Mouse (Mus musculus) neural tube, embryonic 11.5 days (tissue): ENCODE measurements around the gene Cpvl. TPM values are rescaled to one million over a fixed set of nuclear protein-coding genes. Genes with fewer than 3 reads are reported as not detected.

Experiments used
- ATAC-seq: fragments of 200-750 bp; cut with Nextera tagmentation; 2 replicates; pipeline ENCODE4 v1.8.0; 2017; ENCODE audit warnings: moderate number of reproducible peaks, mild to moderate bottlenecking, moderate TSS enrichment, moderate library complexity; ENCODE audit not compliant: insufficient read depth, low FRiP score, low TSS enrichment
- DNase-seq: peaks from one replicate; pipeline ENCODE4 v3.0.0-alpha.2; 2015; ENCODE audit warnings: low spot score
- H3K27ac ChIP-seq: fragments of 300-500 bp; sonication (generic); 2 replicates; pipeline ENCODE4 v1.5.1; 2014; ENCODE audit warnings: low read depth, mild to moderate bottlenecking, low read length
- H3K27me3 ChIP-seq: fragments of 300-500 bp; sonication (generic); 2 replicates; pipeline ENCODE4 v1.6.1; 2014; ENCODE audit warnings: mild to moderate bottlenecking, low read length, mixed read lengths; ENCODE audit not compliant: control insufficient read depth, insufficient read depth
- H3K36me3 ChIP-seq: fragments of 300-500 bp; sonication (generic); 2 replicates; pipeline ENCODE4 v1.6.1; 2014; ENCODE audit warnings: mild to moderate bottlenecking, low read length, moderate library complexity, mixed read lengths; ENCODE audit not compliant: control insufficient read depth, insufficient read depth
- H3K4me1 ChIP-seq: fragments of 300-500 bp; sonication (generic); 2 replicates; pipeline ENCODE4 v1.6.1; 2014; ENCODE audit warnings: low read length, mixed read lengths; ENCODE audit not compliant: control insufficient read depth, insufficient read depth
- H3K4me2 ChIP-seq: fragments of 300-500 bp; sonication (generic); 2 replicates; pipeline ENCODE4 v1.6.1; 2014; ENCODE audit warnings: low read depth, mild to moderate bottlenecking, moderate library complexity
- H3K4me3 ChIP-seq: fragments of 300-500 bp; sonication (generic); 2 replicates; pipeline ENCODE4 v1.5.1; 2014; ENCODE audit warnings: low read depth, low read length
- H3K9ac ChIP-seq: fragments of 300-500 bp; sonication (generic); 2 replicates; pipeline ENCODE4 v1.6.1; 2014; ENCODE audit warnings: mild to moderate bottlenecking, low read length
- H3K9me3 ChIP-seq: fragments of 300-500 bp; sonication (generic); 2 replicates; pipeline ENCODE4 v1.6.1; 2016; ENCODE audit warnings: low read length; ENCODE audit not compliant: control insufficient read depth
- WGBS: fragments of 180-500 bp; shearing (Covaris S2); extraction: QIAGEN DNeasy Blood & Tissue Kit; methylation state at CpG from one replicate; pipeline ENCODE4 v1.1.7; 2014; 5-methylcytosine and 5-hydroxymethylcytosine counted together
- polyA plus RNA-seq: library from polyadenylated mRNA; unstranded; fragments of >200 nt; fragmentation: Nextera tagmentation; extraction: Ambion mirVana; gene quantifications from 2 replicates; pipeline ENCODE4 v1.2.1, GENCODE M21; 2014

Cpvl gene
- polyA plus RNA-seq, 1 experiment from 2014 or later, result not detected

GRCm38 (mm10) chr6:53880530-53881234, 97.8 kb downstream of the Cpvl start:
- no peaks in the 10 kb centered on the region for H3K36me3 ChIP-seq
- H3K27ac ChIP-seq, result peak overlapping the region; percentile 54; the same call in 1 of the 2 replicates
- DNase-seq, result peak; percentile 35
- WGBS, result 14% methylated on average over 14 of the region's 14 CpGs
- peak overlapping the region; percentile 14; the same call in 1 of the 2 replicates for H3K4me3 ChIP-seq
- H3K9ac ChIP-seq, result peak overlapping the region; percentile 61
- no peaks in the 10 kb centered on the region for H3K27me3 ChIP-seq
- peaks cover 3% of the 10 kb centered on the region; the same call in 1 of the 2 replicates for H3K4me1 ChIP-seq
- H3K4me2 ChIP-seq, result peak overlapping the region; percentile 42
- peak; percentile 63 for ATAC-seq
- no peaks in the 10 kb centered on the region for H3K9me3 ChIP-seq

DNA sequence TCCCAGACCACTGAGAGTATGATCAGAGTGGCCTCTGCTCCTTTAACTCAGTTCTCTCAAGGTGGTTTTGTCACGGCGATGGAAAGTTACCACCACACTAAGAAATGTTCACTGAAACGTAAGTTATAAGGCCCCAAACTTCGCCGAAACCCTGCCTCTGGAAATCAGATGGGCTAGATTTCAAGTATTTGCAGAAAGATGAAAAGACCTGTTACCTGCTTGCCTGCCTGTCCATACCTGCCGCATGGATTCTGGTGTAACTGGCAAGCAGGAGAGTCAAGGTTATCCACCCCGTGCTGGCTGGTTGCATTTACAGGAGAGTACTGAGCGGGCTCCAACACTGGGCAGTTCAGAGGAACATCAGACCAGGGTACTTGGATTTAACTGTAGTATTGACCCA, 98.9 kb downstream of the Cpvl start:
- 89% methylated on average over 8 of the region's 8 CpGs for WGBS
- Histone ChIP-seq H3K27me3 (no peaks in the 10 kb centered on the region), H3K9ac (no peak overlapping the region), H3K4me2 (no peak overlapping the region), H3K4me3 (no peak overlapping the region), H3K4me1 (peaks cover 3% of the 10 kb centered on the region; the same call in 1 of the 2 replicates), H3K36me3 (no peaks in the 10 kb centered on the region), H3K9me3 (no peaks in the 10 kb centered on the region), H3K27ac (no peak overlapping the region)
- DNase-seq, result no peak
- no peak for ATAC-seq

DNA sequence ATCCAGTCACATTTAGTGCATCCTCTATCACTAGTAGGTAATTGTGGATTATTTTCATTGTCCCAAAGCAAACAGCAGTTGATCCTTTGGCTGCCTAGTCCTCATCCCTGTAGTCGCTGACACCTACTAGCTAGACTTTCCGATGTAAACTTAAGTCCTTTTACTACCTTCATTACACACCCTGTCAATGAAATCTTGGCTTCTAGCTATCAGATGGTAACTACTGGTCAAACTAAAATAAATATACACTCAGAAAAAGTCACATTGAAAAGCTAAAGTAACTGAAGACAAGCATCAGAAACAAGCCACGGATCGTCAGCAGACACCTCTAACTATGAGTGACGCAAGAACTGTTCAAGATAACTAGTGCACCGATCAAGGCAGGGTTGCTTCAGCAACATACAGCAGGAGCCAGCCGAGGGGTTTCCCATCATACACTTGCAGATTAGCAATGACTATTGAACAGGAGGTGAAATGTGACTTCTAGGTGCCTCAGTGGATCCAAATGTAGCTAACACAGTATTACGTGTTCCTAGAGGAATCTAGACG, 103.5 kb downstream of the Cpvl start:
- no peak overlapping the region for H3K4me3 ChIP-seq
- WGBS, result 91% methylated on average over 9 of the region's 9 CpGs
- ATAC-seq (no peak), DNase-seq (no peak)
- H3K36me3 ChIP-seq, result no peaks in the 10 kb centered on the region
- no peak overlapping the region for H3K9ac ChIP-seq
- H3K27ac ChIP-seq, result no peak overlapping the region
- no peaks in the 10 kb centered on the region for H3K9me3 ChIP-seq
- no peak overlapping the region for H3K4me2 ChIP-seq
- H3K27me3 ChIP-seq, result no peaks in the 10 kb centered on the region
- H3K4me1 ChIP-seq, result no peaks in the 10 kb centered on the region

GRCm38 (mm10) chr6:53871903-53872302, 106.6 kb downstream of the Cpvl start:
- no peak overlapping the region for H3K9ac ChIP-seq
- no peaks in the 10 kb centered on the region for H3K4me1 ChIP-seq
- DNase-seq, result no peak
- no peak overlapping the region for H3K4me2 ChIP-seq
- H3K27me3 ChIP-seq, result no peaks in the 10 kb centered on the region
- H3K27ac ChIP-seq, result no peak overlapping the region
- H3K9me3 ChIP-seq, result no peaks in the 10 kb centered on the region
- H3K4me3 ChIP-seq, result no peak overlapping the region
- 96% methylated on average over 6 of the region's 6 CpGs for WGBS
- no peak for ATAC-seq
- H3K36me3 ChIP-seq, result no peaks in the 10 kb centered on the region

DNA sequence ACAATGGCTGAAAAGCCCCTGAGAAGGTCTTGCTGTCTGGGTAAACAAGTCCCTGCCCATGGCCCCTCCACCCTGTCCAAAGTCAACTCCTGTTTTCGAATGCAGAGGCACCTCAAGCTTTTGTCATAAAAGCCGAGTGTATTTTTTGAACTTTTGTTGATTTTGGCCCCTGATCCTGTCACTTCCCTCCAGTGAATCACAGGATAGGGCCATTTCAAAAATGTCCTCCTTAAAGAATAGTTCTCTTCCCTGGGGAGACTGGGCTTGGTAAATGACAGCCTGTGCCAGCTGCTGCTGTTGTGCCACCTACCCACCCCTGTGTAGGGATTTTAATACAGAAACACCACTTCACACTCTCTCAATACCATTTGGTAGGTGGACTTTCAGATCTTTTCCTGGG, 115.5 kb downstream of the Cpvl start:
- 53% methylated on average over 2 of the region's 2 CpGs for WGBS
- Histone ChIP-seq H3K9ac (no peak overlapping the region), H3K4me3 (no peak overlapping the region), H3K36me3 (no peaks in the 10 kb centered on the region), H3K4me1 (no peaks in the 10 kb centered on the region), H3K27ac (no peak overlapping the region), H3K9me3 (no peaks in the 10 kb centered on the region), H3K4me2 (no peak overlapping the region), H3K27me3 (no peaks in the 10 kb centered on the region)
- ATAC-seq (no peak), DNase-seq (no peak)

- Histone ChIP-seq H3K4me3 (no peak overlapping the region), H3K9me3 (no peaks in the 10 kb centered on the region), H3K9ac (no peak overlapping the region), H3K27me3 (no peaks in the 10 kb centered on the region), H3K27ac (no peak overlapping the region), H3K4me2 (no peak overlapping the region), H3K36me3 (no peaks in the 10 kb centered on the region), H3K4me1 (no peaks in the 10 kb centered on the region)
- no peak for DNase-seq
- ATAC-seq, result no peak
- WGBS, result 46% methylated on average over 1 of the region's 1 CpGs
These were observed 119.4 kb downstream of the Cpvl start for GRCm38 (mm10) chr6:53859106-53859505.

DNA sequence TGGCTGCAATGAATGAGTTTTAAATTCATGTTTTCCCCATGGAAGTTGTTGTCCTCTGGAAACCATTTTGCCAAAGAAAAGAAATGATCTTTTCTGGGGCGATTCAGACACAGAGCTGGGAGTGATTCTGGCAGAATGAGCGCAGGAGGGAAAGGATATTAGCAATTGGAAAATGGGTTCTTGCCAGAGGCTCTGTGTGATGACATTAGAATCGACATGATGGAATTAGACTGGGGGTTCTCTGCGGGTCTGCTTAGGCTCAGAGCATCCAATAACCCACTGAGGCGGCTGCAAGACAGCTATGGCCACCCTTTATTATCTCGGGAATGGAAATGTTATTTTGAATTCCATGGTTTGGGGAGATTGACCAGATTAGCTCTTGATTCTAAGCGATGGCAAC, 120.6 kb downstream of the Cpvl start:
- ATAC-seq, result no peak
- H3K4me2 ChIP-seq, result no peak overlapping the region
- 82% methylated on average over 7 of the region's 7 CpGs for WGBS
- no peaks in the 10 kb centered on the region for H3K9me3 ChIP-seq
- H3K27ac ChIP-seq, result no peak overlapping the region
- H3K27me3 ChIP-seq, result no peaks in the 10 kb centered on the region
- H3K9ac ChIP-seq, result no peak overlapping the region
- no peak for DNase-seq
- H3K36me3 ChIP-seq, result no peaks in the 10 kb centered on the region
- H3K4me3 ChIP-seq, result no peak overlapping the region
- no peaks in the 10 kb centered on the region for H3K4me1 ChIP-seq

DNA sequence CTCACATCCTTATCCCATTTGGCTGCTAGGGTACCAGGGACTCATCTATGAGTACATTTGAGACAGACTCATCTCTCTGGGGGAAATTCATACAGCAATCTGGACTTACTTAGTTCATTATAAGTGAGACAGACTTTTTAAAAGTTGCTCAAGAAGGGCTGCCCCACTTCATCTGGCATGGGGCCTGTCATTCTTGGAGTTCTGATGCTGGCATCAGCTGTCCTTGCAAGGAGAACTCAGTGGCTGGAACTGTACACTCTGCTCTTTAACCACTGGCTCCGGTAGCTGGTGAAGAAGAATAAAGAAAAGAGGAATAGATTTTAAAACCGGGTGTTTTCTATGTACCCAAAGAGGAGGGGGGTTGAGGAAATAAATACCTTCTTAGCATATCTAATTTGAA, 121.7 kb downstream of the Cpvl start:
- no peaks in the 10 kb centered on the region for H3K4me1 ChIP-seq
- 88% methylated on average over 2 of the region's 2 CpGs for WGBS

More for the DNA sequence above, 121.7 kb downstream of the Cpvl start:
- Histone ChIP-seq H3K27ac (no peak overlapping the region), H3K36me3 (no peaks in the 10 kb centered on the region), H3K9ac (no peak overlapping the region), H3K4me2 (no peak overlapping the region), H3K27me3 (no peaks in the 10 kb centered on the region), H3K4me3 (no peak overlapping the region), H3K9me3 (no peaks in the 10 kb centered on the region)
- no peak for DNase-seq
- no peak for ATAC-seq
